Mouse (Mus musculus): ENCODE measurements at regions not wholly inside any gene's neighbourhood (a gene's known extent, or its start where the extent isn't known, plus 50 kb on each side); places are given as distances from the start of the nearest gene placed in this dataset.

DNA sequence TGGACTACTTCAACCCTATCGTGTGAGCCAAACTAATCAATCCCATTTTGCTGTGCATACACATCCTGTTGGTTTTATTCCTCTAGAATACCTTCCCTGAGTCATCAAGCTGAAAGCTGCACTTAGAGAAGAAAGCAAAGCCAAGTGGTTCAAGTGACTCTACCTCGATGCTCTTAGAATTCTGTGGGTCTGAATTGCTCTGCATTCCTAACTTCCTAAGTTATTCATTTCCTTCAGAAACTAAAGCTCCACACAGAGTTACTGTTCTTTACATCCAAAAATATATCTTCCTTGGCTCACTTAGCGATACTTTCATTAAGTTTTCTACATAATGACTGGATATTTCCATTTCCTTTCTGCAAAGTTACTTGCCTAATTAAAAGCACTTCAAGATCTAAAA, 379.0 kb upstream of the Pkdcc start:
- TF ChIP-seq CTCF (IDR thresholded peaks at IDR 0.05; ENCODE audit: low read depth, low read length) (no peak), TAL1 (conservative IDR thresholded peaks at IDR 0.05; ENCODE audit: low read depth, low read length) (no peak), GATA1 (IDR thresholded peaks at IDR 0.05; ENCODE audit: borderline replicate concordance, low read length) (no peak), POLR2AphosphoS5 (IDR thresholded peaks at IDR 0.05; ENCODE audit: insufficient replicate concordance, low read depth, low read length) (no peak), GATA2 (IDR thresholded peaks at IDR 0.05; ENCODE audit: borderline replicate concordance, low read depth, low read length) (no peak)
